Mouse (Mus musculus) kidney, postnatal 4 days (tissue): Measurements from ENCODE around the gene Med11.
A peak's percentile ranks its signal among the peaks of the same experiment; 100 is the strongest.
"Not testable (repeated sequence)": the region's sequence is repeated elsewhere in the genome, so short reads cannot be mapped to it uniquely, and the experiment has no call there.

Source experiments
- DNase-seq, 2 experiments: peaks; one replicate each; pipeline ENCODE4 v3.0.0; 2021; ENCODE audit warnings: mixed read lengths in 2 of 2

Gene Med11

GRCm38 (mm10) chr11:70451797-70452498, at the start of gene Med11:
Med11 (plus strand) TSS chr11:70451919.
- peak; percentile 97 to 99 for DNase-seq

GRCm38 (mm10) chr11:70403598-70403997, 48.1 kb upstream of the Med11 start:
- no peak for DNase-seq

GRCm38 (mm10) chr11:70409594-70410296, 42.0 kb upstream of the Med11 start, which contains the start of gene Pelp1:
Pelp1 (minus strand) TSS chr11:70410031.
- DNase-seq = peak; percentile 95 to 96

- no peak for DNase-seq
These were observed 41.4 kb upstream of the Med11 start for GRCm38 (mm10) chr11:70410297-70410643.

- DNase-seq = no peak
These were observed 39.1 kb upstream of the Med11 start for GRCm38 (mm10) chr11:70412591-70412990.

GRCm38 (mm10) chr11:70413961-70414360, 37.8 kb upstream of the Med11 start:
- peak; percentile 84 to 87 for DNase-seq

- no peak for DNase-seq
These were observed 33.5 kb upstream of the Med11 start for GRCm38 (mm10) chr11:70418199-70418598.

GRCm38 (mm10) chr11:70419486-70419885, 32.2 kb upstream of the Med11 start:
- DNase-seq = no peak

- DNase-seq = not testable (repeated sequence)
These were observed 25.1 kb upstream of the Med11 start for GRCm38 (mm10) chr11:70426598-70426997.

- peak in 1 of 2 experiments; percentile 7 for DNase-seq
These were observed 20.1 kb upstream of the Med11 start for GRCm38 (mm10) chr11:70431574-70431973.

- DNase-seq = peak; percentile 98
These were observed 19.4 kb upstream of the Med11 start, which contains the start of gene Arrb2 for GRCm38 (mm10) chr11:70432048-70432894. Arrb2 (plus strand) TSS chr11:70432635.

- no peak for DNase-seq
These were observed 18.7 kb upstream of the Med11 start for GRCm38 (mm10) chr11:70432895-70433568.

GRCm38 (mm10) chr11:70433569-70433943, 18.2 kb upstream of the Med11 start:
- peak in 1 of 2 experiments; percentile 9 for DNase-seq

GRCm38 (mm10) chr11:70433951-70434350, 17.8 kb upstream of the Med11 start:
- DNase-seq = no peak

GRCm38 (mm10) chr11:70435476-70435875, 16.2 kb upstream of the Med11 start:
- DNase-seq = no peak

- DNase-seq = no peak
These were observed 14.3 kb upstream of the Med11 start for GRCm38 (mm10) chr11:70437426-70437825.

GRCm38 (mm10) chr11:70438728-70439374, 12.9 kb upstream of the Med11 start:
- no peak for DNase-seq

GRCm38 (mm10) chr11:70440637-70441036, 11.1 kb upstream of the Med11 start:
- DNase-seq = no peak

- no peak for DNase-seq
These were observed 9.8 kb upstream of the Med11 start for GRCm38 (mm10) chr11:70441882-70442281.

- no peak for DNase-seq
These were observed 7.8 kb upstream of the Med11 start for GRCm38 (mm10) chr11:70443964-70444363.

- no peak for DNase-seq
These were observed 7.1 kb upstream of the Med11 start for GRCm38 (mm10) chr11:70444667-70445066.

GRCm38 (mm10) chr11:70446756-70447155, 5.0 kb upstream of the Med11 start:
- peak; percentile 17 to 41 for DNase-seq
